Mouse (Mus musculus) midbrain, postnatal 0 days (tissue): ENCODE measurements at regions not wholly inside any gene's neighbourhood (a gene's known extent, or its start where the extent isn't known, plus 50 kb on each side); places are given as distances from the start of the nearest gene placed in this dataset.

Experiments used
- ATAC-seq: fragments of 200-750 bp; cut with Nextera tagmentation; 2 replicates; pipeline ENCODE4 v1.8.0; 2017; ENCODE audit warnings: moderate number of reproducible peaks, mild to moderate bottlenecking, moderate TSS enrichment, moderate library complexity; ENCODE audit not compliant: low FRiP score
- DNase-seq: peaks from one replicate; pipeline ENCODE4 v3.0.0-alpha.2; 2015; ENCODE audit warnings: low spot score
- H3K27ac ChIP-seq: fragments of 300-500 bp; sonication (generic); 2 replicates; pipeline ENCODE4 v1.5.1; 2014; ENCODE audit warnings: low read depth, mild to moderate bottlenecking, low read length, mixed read lengths
- H3K27me3 ChIP-seq: fragments of 300-500 bp; sonication (generic); 2 replicates; pipeline ENCODE4 v1.6.1; 2014; ENCODE audit warnings: low read length, control low read depth, mixed read lengths; ENCODE audit not compliant: insufficient read depth
- H3K36me3 ChIP-seq: fragments of 300-500 bp; sonication (generic); 2 replicates; pipeline ENCODE4 v1.6.1; 2014; ENCODE audit warnings: low read length, control low read depth, mixed read lengths; ENCODE audit not compliant: insufficient read depth
- H3K4me1 ChIP-seq: fragments of 300-500 bp; sonication (generic); 2 replicates; pipeline ENCODE4 v1.6.1; 2014; ENCODE audit warnings: mild to moderate bottlenecking, control low read depth, antibody characterized with exemption, low read length, mixed read lengths; ENCODE audit not compliant: insufficient read depth
- H3K4me2 ChIP-seq: fragments of 300-500 bp; sonication (generic); 2 replicates; pipeline ENCODE4 v1.6.1; 2014; ENCODE audit warnings: low read depth, mild to moderate bottlenecking, low read length, mixed read lengths; ENCODE audit not compliant: poor library complexity, severe bottlenecking
- H3K4me3 ChIP-seq: fragments of 300-500 bp; sonication (generic); 2 replicates; pipeline ENCODE4 v1.5.1; 2014; ENCODE audit warnings: low read depth, mild to moderate bottlenecking, low read length, moderate library complexity
- H3K9ac ChIP-seq: fragments of 300-500 bp; sonication (generic); replicated peaks from 2 replicates; pipeline ENCODE4 v1.6.1; 2014; ENCODE audit warnings: mild to moderate bottlenecking, low read length, moderate library complexity, mixed read lengths; ENCODE audit not compliant: poor library complexity, severe bottlenecking
- H3K9me3 ChIP-seq: fragments of 300-500 bp; sonication (generic); 2 replicates; pipeline ENCODE4 v1.6.1; 2016; ENCODE audit warnings: low read length, control low read depth
- CTCF ChIP-seq: IDR thresholded peaks from 2 replicates; pipeline ENCODE4 v1.5.1; 2016; ENCODE audit warnings: antibody characterized with exemption, mild to moderate bottlenecking
- WGBS: fragments of 180-500 bp; shearing (Covaris S2); extraction: QIAGEN DNeasy Blood & Tissue Kit; methylation state at CpG from one replicate; pipeline ENCODE4 v1.1.7; 2014; 5-methylcytosine and 5-hydroxymethylcytosine counted together

DNA sequence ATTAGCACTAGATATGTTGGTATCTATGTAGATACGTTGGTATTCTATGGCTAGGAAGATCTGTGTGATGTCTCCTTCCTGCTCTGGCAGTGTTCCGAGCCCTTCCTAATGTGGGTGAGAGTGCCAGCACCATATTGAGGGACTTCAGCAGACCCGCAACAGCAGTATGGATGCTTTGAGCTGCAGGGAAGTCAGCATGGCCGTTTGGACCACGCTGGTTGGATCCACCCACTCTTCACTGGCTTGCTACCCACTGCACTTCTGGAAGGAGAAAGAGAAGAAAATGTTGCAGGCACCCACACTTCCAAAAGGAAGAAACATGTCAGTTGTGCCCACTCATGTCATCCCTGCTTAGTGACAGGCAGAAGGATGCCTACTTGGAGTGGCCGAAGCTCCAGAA lies 346.2 kb upstream of the 3110018I06Rik start:
- 91% methylated on average over 6 of the region's 6 CpGs for WGBS
- H3K36me3 ChIP-seq = no peaks in the 10 kb centered on the region
- H3K9ac ChIP-seq = no peak overlapping the region
- no peaks in the 10 kb centered on the region for H3K9me3 ChIP-seq
- TF ChIP-seq CTCF = no peak
- DNase-seq (no peak), ATAC-seq (no peak)
- no peak overlapping the region for H3K27ac ChIP-seq
- no peaks in the 10 kb centered on the region for H3K4me1 ChIP-seq
- H3K4me3 ChIP-seq = no peak overlapping the region
- no peak overlapping the region for H3K4me2 ChIP-seq
- H3K27me3 ChIP-seq = no peaks in the 10 kb centered on the region

DNA sequence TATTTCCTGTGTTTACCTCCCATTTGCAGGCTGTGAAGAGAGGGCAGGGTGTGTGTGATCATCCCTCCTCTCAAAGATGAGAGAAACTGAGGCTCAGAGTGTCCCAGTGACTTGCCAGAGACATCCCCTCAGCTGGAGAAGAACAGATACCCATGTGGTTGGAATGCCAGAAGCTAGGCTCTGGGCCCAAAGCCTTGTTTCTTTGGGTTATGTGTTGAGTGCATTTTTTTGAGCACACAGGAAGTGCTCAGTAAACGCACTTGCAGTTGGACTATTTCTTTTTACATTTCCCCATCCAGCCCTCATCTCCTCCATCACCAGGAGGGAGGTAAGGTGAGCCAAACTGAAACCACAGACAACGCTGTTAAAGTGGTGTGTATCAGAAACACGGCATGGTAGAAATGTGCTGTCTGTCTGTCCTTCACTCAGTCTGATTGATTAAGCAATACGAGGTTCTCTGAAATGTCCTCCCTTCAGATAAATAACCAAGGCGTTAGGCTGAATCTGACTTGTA lies 341.8 kb upstream of the 3110018I06Rik start:
- Histone ChIP-seq H3K27ac (no peak overlapping the region), H3K9me3 (no peaks in the 10 kb centered on the region), H3K4me3 (no peak overlapping the region), H3K4me1 (no peaks in the 10 kb centered on the region), H3K36me3 (no peaks in the 10 kb centered on the region), H3K27me3 (no peaks in the 10 kb centered on the region), H3K4me2 (no peak overlapping the region), H3K9ac (no peak overlapping the region)
- TF ChIP-seq CTCF = no peak
- DNase-seq (no peak), ATAC-seq (no peak)
- 93% methylated on average over 5 of the region's 5 CpGs for WGBS

DNA sequence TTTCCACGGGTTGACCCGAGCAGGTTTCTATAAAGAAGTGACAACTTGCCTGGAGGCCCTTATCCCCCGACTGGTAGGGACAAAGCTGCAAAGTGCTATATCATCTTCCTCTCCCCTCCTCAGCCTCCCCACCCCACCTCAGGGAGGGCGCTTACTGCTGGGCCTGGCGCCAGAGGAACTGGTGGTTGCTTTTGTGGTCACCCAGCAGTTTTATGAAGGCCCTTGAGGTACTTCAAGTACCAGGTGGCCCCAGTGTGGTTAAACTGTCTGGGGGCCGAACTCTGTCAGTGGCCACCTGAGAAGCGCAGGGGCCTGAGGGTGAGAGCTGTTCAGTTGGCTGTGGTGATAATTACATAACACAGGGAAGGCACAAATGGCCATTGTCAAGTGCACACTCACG lies 340.0 kb upstream of the 3110018I06Rik start:
- DNase-seq (no peak), ATAC-seq (no peak)
- no peaks in the 10 kb centered on the region for H3K4me1 ChIP-seq
- TF ChIP-seq CTCF = no peak
- no peaks in the 10 kb centered on the region for H3K9me3 ChIP-seq
- H3K4me3 ChIP-seq = no peak overlapping the region
- no peak overlapping the region for H3K4me2 ChIP-seq
- H3K27me3 ChIP-seq = no peaks in the 10 kb centered on the region
- no peak overlapping the region for H3K9ac ChIP-seq
- no peak overlapping the region for H3K27ac ChIP-seq
- no peaks in the 10 kb centered on the region for H3K36me3 ChIP-seq
- 79% methylated on average over 8 of the region's 8 CpGs for WGBS

GRCm38 (mm10) chr12:107151089-107151488 lies 337.3 kb upstream of the 3110018I06Rik start:
- 90% methylated on average over 5 of the region's 5 CpGs for WGBS
- no peak overlapping the region for H3K4me3 ChIP-seq

GRCm38 (mm10) chr12:107154668-107155067 lies 333.8 kb upstream of the 3110018I06Rik start:
- DNase-seq (no peak), ATAC-seq (no peak)
- Histone ChIP-seq H3K4me1 (no peaks in the 10 kb centered on the region), H3K27ac (no peak overlapping the region), H3K27me3 (no peaks in the 10 kb centered on the region), H3K9me3 (no peaks in the 10 kb centered on the region), H3K4me2 (no peak overlapping the region), H3K4me3 (no peak overlapping the region), H3K36me3 (no peaks in the 10 kb centered on the region), H3K9ac (no peak overlapping the region)
- 93% methylated on average over 2 of the region's 2 CpGs for WGBS
- TF ChIP-seq CTCF = no peak

More at GRCm38 (mm10) chr12:107151089-107151488, 337.3 kb upstream of the 3110018I06Rik start:
- no peaks in the 10 kb centered on the region for H3K9me3 ChIP-seq
- ATAC-seq (no peak), DNase-seq (no peak)
- no peaks in the 10 kb centered on the region for H3K27me3 ChIP-seq
- no peak overlapping the region for H3K27ac ChIP-seq
- H3K4me1 ChIP-seq = no peaks in the 10 kb centered on the region
- no peak for TF ChIP-seq CTCF
- H3K9ac ChIP-seq = no peak overlapping the region
- no peaks in the 10 kb centered on the region for H3K36me3 ChIP-seq
- H3K4me2 ChIP-seq = no peak overlapping the region

DNA sequence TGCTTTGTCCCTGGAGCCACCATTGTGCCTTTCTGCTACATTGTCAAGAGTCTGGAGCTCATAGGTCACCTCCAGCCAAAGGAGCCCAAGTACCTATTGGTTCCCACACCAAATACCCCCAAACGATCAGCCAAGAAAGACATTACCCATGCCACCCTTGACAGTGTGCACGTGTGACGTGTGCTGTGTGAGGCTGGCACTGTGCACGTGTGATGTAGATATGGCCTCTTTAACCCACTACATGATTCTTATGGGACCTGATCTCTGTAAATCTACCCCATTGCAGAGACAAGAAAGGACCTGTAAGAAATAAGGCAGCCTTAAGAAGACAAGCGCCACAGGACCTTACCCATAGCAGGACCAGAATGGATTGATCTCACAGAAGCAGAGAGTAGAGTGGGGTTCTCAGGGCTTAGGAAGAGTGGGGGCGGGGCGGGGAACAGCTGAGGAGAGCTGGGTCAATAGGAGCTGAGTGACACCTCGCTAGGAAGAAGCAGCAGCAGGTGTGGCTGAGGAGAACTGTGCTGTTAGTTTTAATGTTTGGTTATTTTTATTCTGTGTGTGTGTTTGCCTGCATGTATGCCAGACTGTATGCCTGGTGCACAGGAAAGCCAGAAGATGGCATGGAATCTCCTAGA lies 331.5 kb upstream of the 3110018I06Rik start:
- WGBS = 84% methylated on average over 8 of the region's 8 CpGs
- H3K4me1 ChIP-seq = no peaks in the 10 kb centered on the region
- no peak overlapping the region for H3K9ac ChIP-seq
- no peaks in the 10 kb centered on the region for H3K36me3 ChIP-seq
- no peak for DNase-seq
- no peak overlapping the region for H3K27ac ChIP-seq
- TF ChIP-seq CTCF = no peak
- no peak overlapping the region for H3K4me2 ChIP-seq
- no peak overlapping the region for H3K4me3 ChIP-seq
- no peaks in the 10 kb centered on the region for H3K9me3 ChIP-seq
- no peaks in the 10 kb centered on the region for H3K27me3 ChIP-seq
- ATAC-seq = no peak
